Mouse (Mus musculus) kidney, adult 2 months (tissue): ENCODE measurements around the gene Olfr1223.

ENCODE experiments used
- CTCF ChIP-seq: fragments of 200-500 bp; conservative IDR thresholded peaks from 2 replicates; pipeline ENCODE4 v1.5.1; 2011; ENCODE audit warnings: low read depth, mild to moderate bottlenecking, control low read depth, low read length, moderate library complexity, mixed read lengths; ENCODE audit not compliant: insufficient read depth, insufficient read length
- POLR2A ChIP-seq: fragments of 200-500 bp; IDR thresholded peaks from one replicate; pipeline ENCODE4 v1.6.1; 2011; ENCODE audit warnings: low read depth, low read length, control low read depth

DNA sequence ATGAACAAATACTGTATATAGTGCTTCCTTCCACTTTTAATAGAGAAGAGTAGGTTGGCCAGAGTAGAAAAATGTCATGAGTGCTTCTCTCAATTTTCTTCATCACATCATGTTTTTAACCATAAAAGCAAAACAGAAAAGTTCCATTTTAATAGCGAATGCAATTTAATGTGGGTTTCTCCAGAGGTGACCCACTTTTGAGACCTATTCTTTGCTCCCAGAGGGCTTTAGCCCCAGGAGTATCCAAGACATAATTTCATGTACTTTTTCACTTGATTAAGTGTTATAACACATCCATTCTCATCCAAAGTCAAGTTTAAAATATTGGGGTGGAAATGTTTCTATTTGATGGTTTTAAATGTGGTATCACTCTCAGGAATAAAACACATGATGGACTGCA is 23.2 kb upstream of the Olfr1223 start, which contains the start of gene Olfr1225:
- TF ChIP-seq POLR2A: no peak
- TF ChIP-seq CTCF: no peak
